Mouse (Mus musculus) lung, embryonic 14.5 days (tissue): ENCODE measurements around the gene Gbp8. TPM values are rescaled to one million over a fixed set of nuclear protein-coding genes. Genes with fewer than 3 reads are reported as not detected.
"Not testable (repeated sequence)": the region's sequence is repeated elsewhere in the genome, so short reads cannot be mapped to it uniquely, and the experiment has no call there.

Experiments used
- ATAC-seq: fragments of 200-750 bp; cut with Nextera tagmentation; 2 replicates; pipeline ENCODE4 v1.8.0; 2017; ENCODE audit warnings: mild to moderate bottlenecking, moderate TSS enrichment, moderate library complexity; ENCODE audit not compliant: insufficient read depth
- DNase-seq: peaks from one replicate; pipeline ENCODE4 v3.0.0-alpha.2; 2015
- H3K27ac ChIP-seq: fragments of 300-500 bp; sonication (generic); 2 replicates; pipeline ENCODE4 v1.5.1; 2014; ENCODE audit warnings: low read depth, mild to moderate bottlenecking, moderate library complexity
- H3K27me3 ChIP-seq: fragments of 300-500 bp; sonication (generic); 2 replicates; pipeline ENCODE4 v1.6.1; 2014; ENCODE audit warnings: low read length, control low read depth; ENCODE audit not compliant: insufficient read depth
- H3K36me3 ChIP-seq: fragments of 300-500 bp; sonication (generic); 2 replicates; pipeline ENCODE4 v1.6.1; 2014; ENCODE audit warnings: control low read depth; ENCODE audit not compliant: insufficient read depth
- H3K4me1 ChIP-seq: fragments of 300-500 bp; sonication (generic); 2 replicates; pipeline ENCODE4 v1.6.1; 2014; ENCODE audit warnings: antibody characterized with exemption, control low read depth; ENCODE audit not compliant: insufficient read depth
- H3K4me2 ChIP-seq: fragments of 300-500 bp; sonication (generic); 2 replicates; pipeline ENCODE4 v1.6.1; 2014; ENCODE audit warnings: mild to moderate bottlenecking
- H3K4me3 ChIP-seq: fragments of 300-500 bp; sonication (generic); 2 replicates; pipeline ENCODE4 v1.5.1; 2014; ENCODE audit warnings: low read depth, low read length
- H3K9ac ChIP-seq: fragments of 300-500 bp; sonication (generic); 2 replicates; pipeline ENCODE4 v1.6.1; 2014
- H3K9me3 ChIP-seq: fragments of 300-500 bp; sonication (generic); 2 replicates; pipeline ENCODE4 v1.6.1; 2016; ENCODE audit warnings: low read depth, low read length, control low read depth
- CTCF ChIP-seq: IDR thresholded peaks from 2 replicates; pipeline ENCODE4 v1.5.1; 2016; ENCODE audit warnings: antibody characterized with exemption, low read depth
- WGBS: fragments of 180-500 bp; shearing (Covaris S2); extraction: QIAGEN DNeasy Blood & Tissue Kit; methylation state at CpG from one replicate; pipeline ENCODE4 v1.1.7; 2014; 5-methylcytosine and 5-hydroxymethylcytosine counted together
- polyA plus RNA-seq: library from polyadenylated mRNA; unstranded; fragments of >200 nt; fragmentation: Nextera tagmentation; extraction: Ambion mirVana; gene quantifications from 2 replicates; pipeline ENCODE4 v1.2.1, GENCODE M21; 2014

Gbp8 gene
- polyA plus RNA-seq, 1 experiment from 2014 or later, result 0.24 TPM

DNA sequence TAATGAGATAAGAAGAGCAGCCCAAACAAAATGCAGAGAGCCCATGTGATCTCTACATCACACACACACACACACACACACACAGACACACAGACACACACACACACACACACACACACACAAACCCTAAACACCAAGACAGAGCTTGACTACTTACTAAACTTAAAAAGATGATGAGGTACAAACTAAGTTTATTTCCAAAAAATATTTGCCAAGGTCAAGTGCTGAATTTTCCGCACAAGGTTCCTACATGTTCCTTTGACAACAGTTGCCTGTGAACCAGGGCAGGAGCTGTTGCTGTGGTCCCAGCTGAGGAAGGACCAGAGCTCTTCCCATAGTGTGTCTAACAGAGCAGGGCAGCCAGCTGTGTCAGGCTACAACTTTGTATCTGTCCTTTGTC, 434 bp downstream of the Gbp8 start:
- 76% methylated on average over 1 of the region's 1 CpGs for WGBS
- DNase-seq (no peak), ATAC-seq (no peak)
- no peak overlapping the region for H3K4me3 ChIP-seq
- no peak overlapping the region for H3K9ac ChIP-seq
- no peak for TF ChIP-seq CTCF
- no peak overlapping the region for H3K4me2 ChIP-seq
- no peaks in the 10 kb centered on the region for H3K9me3 ChIP-seq
- no peaks in the 10 kb centered on the region for H3K36me3 ChIP-seq
- no peaks in the 10 kb centered on the region for H3K27me3 ChIP-seq
- H3K4me1 ChIP-seq, result no peaks in the 10 kb centered on the region
- no peak overlapping the region for H3K27ac ChIP-seq

DNA sequence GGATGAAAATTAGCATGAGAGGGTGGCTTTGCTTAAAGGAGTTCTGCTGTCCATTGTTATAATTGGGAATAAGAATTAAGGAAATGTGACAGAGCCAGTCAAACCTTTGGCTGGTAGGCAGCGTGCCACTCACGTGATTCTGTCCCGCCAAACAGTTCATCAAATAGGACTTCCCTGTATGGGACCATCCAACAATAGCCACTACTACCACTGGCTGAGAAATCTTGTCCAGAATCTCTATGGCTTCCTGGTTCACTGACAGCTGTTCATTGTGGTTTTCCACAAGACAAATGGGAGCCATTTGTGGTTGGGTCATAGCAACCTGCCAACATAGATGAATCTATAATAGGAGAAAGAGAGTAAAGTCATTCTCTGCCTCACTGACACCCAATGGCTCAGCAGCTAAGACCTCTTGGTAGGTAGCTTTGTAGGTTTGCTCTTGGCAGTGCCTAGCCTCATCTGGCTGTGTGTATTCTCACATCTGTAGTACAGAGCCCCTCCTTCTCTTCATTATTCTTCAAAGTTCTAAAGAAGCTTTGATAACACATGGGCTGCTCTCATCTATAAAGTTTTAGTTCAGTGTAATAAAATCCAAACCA, 2.5 kb downstream of the Gbp8 start:
- not testable (repeated sequence) for H3K4me3 ChIP-seq, H3K36me3 ChIP-seq, H3K9me3 ChIP-seq, H3K27ac ChIP-seq, ATAC-seq, H3K9ac ChIP-seq, H3K4me1 ChIP-seq, DNase-seq, H3K27me3 ChIP-seq, H3K4me2 ChIP-seq
- WGBS, result 87% methylated on average over 3 of the region's 3 CpGs

DNA sequence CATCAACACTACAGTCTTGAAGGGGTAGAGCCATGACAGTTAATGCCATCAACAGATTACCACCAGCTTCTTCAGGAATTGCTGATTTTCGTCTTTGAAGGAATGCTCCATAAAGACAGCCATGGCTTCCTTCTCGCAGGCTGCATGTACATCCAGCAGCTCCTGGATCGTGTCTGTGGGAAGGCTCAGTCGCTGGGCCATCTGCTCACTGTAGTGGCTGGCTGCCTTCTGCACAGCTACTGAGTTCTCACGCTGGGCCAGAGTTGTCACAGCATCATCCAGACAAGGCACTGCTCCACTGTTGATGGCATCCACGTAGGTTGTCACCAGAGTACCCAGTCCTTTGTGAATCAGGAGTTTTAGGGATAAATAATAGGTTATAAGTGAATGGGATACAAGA, 17.6 kb downstream of the Gbp8 start:
- not testable (repeated sequence) for H3K9ac ChIP-seq, H3K27me3 ChIP-seq, H3K4me1 ChIP-seq, H3K9me3 ChIP-seq, H3K4me2 ChIP-seq, H3K27ac ChIP-seq, DNase-seq, H3K36me3 ChIP-seq, ATAC-seq, H3K4me3 ChIP-seq
- WGBS, result 65% methylated on average over 6 of the region's 6 CpGs

DNA sequence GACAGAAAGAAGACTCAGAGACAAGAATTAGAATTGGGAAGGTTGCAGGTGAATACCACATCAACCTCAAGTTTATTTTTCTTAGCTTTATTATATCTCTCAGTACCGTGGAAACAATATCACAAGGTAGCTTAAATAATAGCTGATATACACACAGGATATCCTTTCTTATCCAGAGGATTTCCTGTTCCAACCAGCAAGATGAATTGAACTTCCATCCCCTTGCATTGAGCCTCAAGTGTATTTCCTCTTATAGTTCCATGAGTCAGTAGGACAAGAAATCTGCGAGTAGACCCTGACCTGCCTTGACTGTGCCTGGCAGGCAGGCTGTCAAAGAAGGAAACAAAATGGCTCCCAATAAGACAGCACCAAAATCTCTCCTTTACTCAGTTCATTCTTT, 23.6 kb downstream of the Gbp8 start:
- DNase-seq, result no peak
- TF ChIP-seq CTCF, result no peak
- Histone ChIP-seq H3K9me3 (no peaks in the 10 kb centered on the region), H3K4me2 (no peak overlapping the region), H3K27ac (no peak overlapping the region), H3K27me3 (no peaks in the 10 kb centered on the region), H3K36me3 (no peaks in the 10 kb centered on the region), H3K4me1 (no peaks in the 10 kb centered on the region), H3K9ac (no peak overlapping the region), H3K4me3 (no peak overlapping the region)
- WGBS, result 72% methylated on average over 2 of the region's 2 CpGs
- ATAC-seq, result no peak

DNA sequence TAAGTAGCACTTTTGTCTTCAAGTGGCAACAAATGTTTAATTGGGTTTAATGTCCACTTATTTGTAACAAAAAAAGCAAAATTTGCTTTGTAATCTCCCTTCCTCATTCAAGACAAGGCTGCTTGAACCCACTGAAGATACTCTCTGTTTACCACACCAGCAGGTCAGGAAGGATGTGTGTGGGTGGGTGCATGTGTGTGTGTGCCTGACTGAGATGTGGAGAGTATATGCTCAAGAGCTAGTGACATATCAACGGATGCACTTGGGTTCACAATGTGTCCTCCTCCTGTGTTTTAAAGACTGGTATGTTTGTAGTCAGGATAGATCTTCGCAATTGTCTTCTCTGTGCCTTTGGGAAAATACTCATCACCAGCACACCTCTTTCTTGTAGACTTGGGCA, 24.6 kb downstream of the Gbp8 start:
- Histone ChIP-seq H3K9me3 (no peaks in the 10 kb centered on the region), H3K9ac (no peak overlapping the region), H3K27ac (no peak overlapping the region), H3K36me3 (no peaks in the 10 kb centered on the region), H3K4me1 (no peaks in the 10 kb centered on the region), H3K27me3 (no peaks in the 10 kb centered on the region), H3K4me2 (no peak overlapping the region), H3K4me3 (no peak overlapping the region)
- no peak for TF ChIP-seq CTCF
- 91% methylated on average over 2 of the region's 2 CpGs for WGBS
- DNase-seq (no peak), ATAC-seq (no peak)

DNA sequence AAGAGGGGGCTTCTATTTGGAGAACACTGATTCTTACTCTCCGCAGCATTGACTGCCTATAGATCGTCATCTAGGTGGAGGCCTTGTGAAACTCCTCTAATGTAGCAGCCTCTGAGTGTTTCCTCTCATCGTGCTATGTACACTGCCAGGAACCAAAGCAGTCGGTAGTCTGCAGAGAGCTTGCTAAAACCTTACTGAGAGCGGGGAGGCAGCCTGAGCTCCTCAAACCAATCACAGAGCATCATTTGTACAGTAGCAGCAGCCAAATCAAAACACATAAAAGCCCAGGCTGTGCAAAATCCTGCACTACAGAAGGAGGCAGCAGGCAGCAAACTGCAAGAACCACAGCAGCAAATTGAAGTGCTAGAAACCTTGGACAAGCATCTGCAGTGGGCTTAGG, 25.7 kb downstream of the Gbp8 start:
- 85% methylated on average over 5 of the region's 5 CpGs for WGBS
- Histone ChIP-seq H3K4me3 (no peak overlapping the region), H3K27me3 (no peaks in the 10 kb centered on the region), H3K27ac (no peak overlapping the region), H3K36me3 (no peaks in the 10 kb centered on the region), H3K4me2 (no peak overlapping the region), H3K9me3 (no peaks in the 10 kb centered on the region), H3K9ac (no peak overlapping the region), H3K4me1 (no peaks in the 10 kb centered on the region)
- TF ChIP-seq CTCF, result no peak
- no peak for DNase-seq
- no peak for ATAC-seq

DNA sequence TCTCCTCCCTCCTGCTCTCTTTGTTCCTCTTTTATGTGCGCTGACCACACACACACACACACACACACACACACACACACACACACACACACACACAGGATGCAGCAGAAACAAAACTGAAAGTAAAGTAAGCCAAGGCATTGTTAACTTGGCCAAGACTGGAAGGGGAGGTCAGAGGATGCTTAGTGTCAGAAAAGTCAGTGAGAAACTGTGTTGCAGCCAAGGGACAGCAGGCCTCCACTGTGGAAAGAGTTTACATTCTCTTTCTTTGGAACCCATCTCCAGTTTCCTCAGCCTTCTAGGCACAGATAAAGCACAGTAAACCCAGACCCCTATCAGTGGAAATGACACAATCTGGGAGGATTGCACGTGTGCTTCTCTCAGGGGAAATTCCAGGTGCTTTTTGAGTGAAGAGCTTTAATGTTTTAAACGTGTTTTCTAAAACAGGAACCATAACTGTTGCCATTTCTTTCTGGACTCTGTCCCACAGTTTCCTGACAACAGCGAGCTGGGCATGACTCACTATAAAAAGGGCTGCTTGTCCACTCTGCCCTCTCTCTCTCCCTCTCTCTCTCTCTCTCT, 29.0 kb downstream of the Gbp8 start:
- not testable (repeated sequence) for H3K36me3 ChIP-seq, H3K27me3 ChIP-seq, H3K9ac ChIP-seq, H3K4me2 ChIP-seq, H3K4me1 ChIP-seq, H3K4me3 ChIP-seq, H3K9me3 ChIP-seq
- H3K27ac ChIP-seq, result peak overlapping the region; percentile 36; the same call in 1 of the 2 replicates
- ATAC-seq (peak; percentile 77), DNase-seq (peak; percentile 47)
- 8% methylated on average over 4 of the region's 4 CpGs for WGBS

DNA sequence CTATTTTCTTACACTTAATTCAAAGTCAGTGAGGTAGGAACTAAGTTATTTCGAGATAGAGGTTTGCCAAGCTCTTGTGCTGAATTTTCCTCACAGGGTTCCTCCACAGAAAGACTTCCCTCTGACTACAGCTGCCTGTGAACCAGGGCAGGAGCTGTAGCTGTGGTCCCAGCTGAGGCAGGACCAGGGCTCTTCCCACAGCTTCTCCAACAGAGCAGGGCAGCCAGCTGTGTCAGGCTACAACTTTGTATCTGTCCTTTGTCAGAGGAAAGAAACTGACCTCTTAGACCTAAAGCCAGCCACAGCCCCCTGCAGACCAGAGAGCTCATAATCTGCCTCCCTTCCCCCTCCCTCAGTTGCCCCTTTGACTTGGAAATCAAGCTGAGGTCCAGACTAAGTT, 29.6 kb downstream of the Gbp8 start:
- not testable (repeated sequence) for H3K9me3 ChIP-seq, H3K27me3 ChIP-seq, H3K4me1 ChIP-seq, ATAC-seq, H3K36me3 ChIP-seq, H3K4me3 ChIP-seq, H3K9ac ChIP-seq, H3K27ac ChIP-seq
- H3K4me2 ChIP-seq, result peak overlapping the region; percentile 15; the same call in 1 of the 2 replicates
- peak; percentile 3 for DNase-seq
- 31% methylated on average over 1 of the region's 1 CpGs for WGBS

DNA sequence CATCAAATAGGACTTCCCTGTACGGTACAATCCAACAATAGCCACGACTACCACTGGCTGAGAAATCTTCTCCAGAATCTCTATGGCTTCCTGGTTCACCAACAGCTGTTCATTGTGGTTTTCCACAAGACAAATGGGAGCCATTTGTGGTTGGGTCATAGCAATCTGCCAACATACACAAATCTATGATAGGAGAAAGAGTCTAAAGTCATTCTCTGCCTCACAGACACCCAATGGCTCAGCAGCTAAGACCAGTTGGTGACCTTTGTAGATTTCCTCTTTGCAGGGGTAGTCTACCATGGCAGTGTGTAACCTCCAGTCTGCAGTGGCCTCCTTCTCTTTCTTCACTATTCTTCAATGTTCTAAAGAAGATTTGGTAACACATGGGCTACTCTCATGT, 33.7 kb downstream of the Gbp8 start:
- not testable (repeated sequence) for H3K27me3 ChIP-seq, H3K36me3 ChIP-seq, DNase-seq, H3K4me3 ChIP-seq, H3K27ac ChIP-seq, H3K4me2 ChIP-seq, H3K4me1 ChIP-seq, H3K9ac ChIP-seq, ATAC-seq, H3K9me3 ChIP-seq
- 76% methylated on average over 2 of the region's 2 CpGs for WGBS
